Mouse (Mus musculus) thymus, adult 18-20 months (tissue): ENCODE results near the gene Necab2.

Experiments
- DNase-seq, 2 experiments: peaks; one replicate each; pipeline ENCODE4 v3.0.0; 2022; ENCODE audit warnings: mixed read lengths in 2 of 2

Gene Necab2

DNA sequence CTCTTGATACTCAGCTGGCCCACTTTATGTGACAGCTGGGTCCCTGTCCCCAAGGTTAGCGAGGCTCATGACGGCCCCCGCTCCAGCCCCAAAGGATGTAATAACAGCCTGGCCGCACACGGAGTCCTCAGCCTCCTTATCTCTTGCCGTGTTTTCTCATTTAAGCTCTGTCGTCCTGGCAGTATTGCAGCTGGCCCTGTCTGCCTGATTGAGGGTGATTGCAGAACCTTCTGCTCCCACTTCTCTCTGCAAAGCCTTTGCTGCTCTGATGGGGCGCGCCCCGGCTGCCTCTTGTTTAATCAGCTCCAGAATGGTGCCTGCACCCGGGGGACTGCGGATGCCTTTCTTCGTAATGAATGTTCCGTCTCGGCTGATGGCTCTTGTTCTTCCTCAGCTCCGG is 13.2 kb downstream of the Necab2 start:
- no peak for DNase-seq

- DNase-seq: no peak
Observed at GRCm38 (mm10) chr8:119461356-119461755, 14.8 kb downstream of the Necab2 start.

DNA sequence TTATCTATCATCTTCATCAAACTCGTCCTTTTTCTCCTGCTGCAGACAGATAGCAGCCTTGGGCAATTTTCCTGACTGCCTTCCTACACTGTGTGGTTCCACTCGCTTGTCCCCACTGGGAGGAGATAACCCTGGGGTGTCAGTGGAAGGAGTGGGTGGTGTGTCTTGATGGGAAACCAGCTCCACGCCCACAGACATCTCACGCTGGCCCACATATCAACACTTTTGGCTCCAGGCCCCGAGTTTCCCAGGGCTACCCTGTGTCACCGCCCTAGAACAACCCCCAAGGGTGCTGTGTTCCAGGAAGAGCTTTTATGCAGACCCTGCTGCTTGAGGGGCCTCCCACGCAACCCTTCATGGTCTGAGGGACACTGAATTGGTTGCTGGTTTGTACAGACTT is 17.2 kb downstream of the Necab2 start:
- no peak for DNase-seq

DNA sequence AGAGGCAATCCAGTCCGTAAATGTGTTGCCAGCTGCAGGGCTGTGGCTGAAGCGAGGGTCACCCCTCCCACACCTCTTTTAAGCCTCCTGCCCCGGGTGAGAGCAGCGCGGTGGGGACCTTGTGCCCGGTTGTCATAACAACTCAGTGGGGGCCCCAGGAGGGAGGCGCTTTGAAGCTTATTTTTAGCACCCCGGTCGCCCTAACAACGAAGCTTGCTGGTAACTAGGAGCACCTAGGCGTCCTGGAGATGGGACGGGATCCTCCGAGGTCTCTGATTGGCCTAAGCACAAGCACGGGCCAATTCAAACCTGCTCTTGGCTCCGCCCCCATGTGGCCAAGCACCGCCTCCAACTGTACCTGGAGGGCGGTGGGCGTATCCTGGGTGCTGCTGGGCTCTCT is 19.6 kb downstream of the Necab2 start:
- DNase-seq: no peak

DNA sequence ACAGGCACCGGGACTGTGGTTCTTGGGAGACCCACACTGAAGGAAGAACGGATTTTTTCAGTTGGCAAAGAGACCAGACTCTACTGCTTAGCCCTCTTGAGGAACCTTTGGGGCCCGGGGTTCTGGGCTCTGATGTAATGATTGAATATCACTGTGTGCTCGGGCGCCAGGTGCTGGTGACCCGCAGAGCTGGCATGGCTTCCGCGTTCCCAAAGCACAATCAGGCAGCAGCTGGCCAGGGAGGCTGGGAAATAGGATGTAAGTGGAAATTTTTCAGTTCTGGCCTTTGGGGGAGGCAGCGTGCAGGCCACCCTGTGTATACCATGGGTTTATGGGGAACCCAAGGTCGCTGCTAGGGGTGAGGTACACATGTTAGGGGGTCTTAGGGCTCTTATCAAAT is 20.3 kb downstream of the Necab2 start:
- no peak for DNase-seq

DNA sequence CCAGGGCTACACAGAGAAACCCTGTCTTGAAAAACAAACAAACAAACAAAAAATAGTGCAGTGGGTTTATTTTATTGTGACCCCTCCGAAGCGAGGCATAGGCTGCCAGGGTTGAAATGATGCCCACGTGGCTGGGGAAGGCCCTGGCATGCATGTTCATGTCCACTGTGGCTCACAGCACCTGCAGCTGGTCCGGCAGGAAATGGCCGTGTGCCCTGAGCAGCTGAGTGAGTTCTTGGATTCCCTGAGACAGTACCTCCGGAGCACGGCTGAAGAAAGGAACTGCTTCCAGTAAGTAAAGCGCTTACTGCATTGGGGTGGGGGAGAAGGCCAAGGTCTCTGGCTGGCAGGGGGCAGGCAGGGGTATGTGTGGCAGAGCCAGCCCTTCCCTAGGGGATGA is 21.6 kb downstream of the Necab2 start:
- DNase-seq: no peak

- DNase-seq: no peak
Observed at GRCm38 (mm10) chr8:119478684-119479083, 32.2 kb downstream of the Necab2 start.

GRCm38 (mm10) chr8:119484145-119484896 is 37.8 kb downstream of the Necab2 start:
- DNase-seq: no peak

DNA sequence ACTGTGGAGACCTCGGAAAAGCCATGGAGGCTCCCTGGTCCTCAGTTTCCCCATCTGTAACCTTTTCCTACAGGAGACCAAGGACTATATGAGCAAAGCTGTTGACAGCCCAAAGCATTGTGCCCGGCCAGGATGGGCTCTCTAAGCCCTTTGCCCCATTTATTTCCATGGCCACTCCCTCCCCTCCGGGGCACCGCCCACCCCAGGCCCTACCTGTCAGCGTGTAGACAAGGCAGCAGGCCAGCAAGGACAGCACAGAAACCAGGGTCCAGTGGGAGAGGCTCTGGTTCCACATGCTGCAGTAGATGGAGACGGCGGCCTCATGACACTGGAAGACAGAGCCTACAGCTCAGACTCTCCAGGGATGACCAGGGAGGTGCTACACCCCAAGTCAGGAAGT is 40.6 kb downstream of the Necab2 start:
- DNase-seq: no peak

DNA sequence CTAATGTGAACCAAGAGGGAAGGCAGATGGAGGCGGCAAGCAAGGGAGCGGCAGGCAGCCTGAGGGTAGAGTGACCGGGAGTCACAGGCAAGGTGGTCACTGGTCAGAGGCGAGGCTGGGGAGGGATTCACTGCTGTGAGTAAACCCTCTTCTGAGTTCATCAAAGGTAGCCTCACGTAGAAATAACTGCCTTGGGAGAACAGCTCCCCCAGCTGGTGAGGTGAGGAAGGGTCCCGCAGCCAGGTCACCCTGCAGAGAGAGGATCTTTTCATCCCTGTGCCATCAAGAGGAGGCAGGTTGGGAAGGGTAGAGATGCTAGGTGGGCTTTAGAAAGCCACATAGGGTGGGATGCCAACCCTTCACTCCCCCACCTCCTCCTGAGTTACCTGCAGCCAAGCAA is 50.3 kb downstream of the Necab2 start:
- peak; percentile 12 for DNase-seq

- DNase-seq: no peak
Observed at GRCm38 (mm10) chr8:119499836-119500235, 53.3 kb downstream of the Necab2 start.

- no peak for DNase-seq
Observed at GRCm38 (mm10) chr8:119501598-119501997, 55.1 kb downstream of the Necab2 start, which contains the start of gene Slc38a8. Slc38a8 (minus strand) TSS chr8:119501698.

GRCm38 (mm10) chr8:119502111-119502510 is 55.6 kb downstream of the Necab2 start:
- no peak for DNase-seq

GRCm38 (mm10) chr8:119503191-119503767 is 56.8 kb downstream of the Necab2 start:
- DNase-seq: no peak

GRCm38 (mm10) chr8:119505488-119505887 is 59.0 kb downstream of the Necab2 start:
- no peak for DNase-seq

- no peak for DNase-seq
Observed at GRCm38 (mm10) chr8:119506106-119506505, 59.6 kb downstream of the Necab2 start.

- no peak for DNase-seq
Observed at GRCm38 (mm10) chr8:119510471-119510870, 64.0 kb downstream of the Necab2 start.

DNA sequence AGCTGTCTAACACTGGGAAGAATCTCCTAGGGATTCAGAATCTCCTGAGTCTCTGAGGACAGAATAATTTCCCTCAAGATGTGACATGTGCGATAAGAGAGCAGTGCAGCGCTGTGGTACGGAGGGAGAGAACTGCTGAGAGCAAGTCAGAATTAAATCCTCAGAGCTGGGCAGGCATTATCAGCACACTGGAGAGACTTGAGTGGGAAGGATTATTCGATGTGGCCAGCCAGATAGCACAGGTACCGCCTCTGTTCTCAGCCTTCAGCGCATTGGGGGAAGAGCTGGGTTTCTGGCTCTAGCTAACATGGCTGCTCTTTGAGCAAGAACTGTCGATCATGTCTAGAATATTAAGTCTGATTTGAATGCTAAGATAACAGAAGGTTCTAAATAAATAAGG is 65.2 kb downstream of the Necab2 start:
- DNase-seq: no peak

- DNase-seq: no peak
Observed at GRCm38 (mm10) chr8:119513405-119513804, 66.9 kb downstream of the Necab2 start.

DNA sequence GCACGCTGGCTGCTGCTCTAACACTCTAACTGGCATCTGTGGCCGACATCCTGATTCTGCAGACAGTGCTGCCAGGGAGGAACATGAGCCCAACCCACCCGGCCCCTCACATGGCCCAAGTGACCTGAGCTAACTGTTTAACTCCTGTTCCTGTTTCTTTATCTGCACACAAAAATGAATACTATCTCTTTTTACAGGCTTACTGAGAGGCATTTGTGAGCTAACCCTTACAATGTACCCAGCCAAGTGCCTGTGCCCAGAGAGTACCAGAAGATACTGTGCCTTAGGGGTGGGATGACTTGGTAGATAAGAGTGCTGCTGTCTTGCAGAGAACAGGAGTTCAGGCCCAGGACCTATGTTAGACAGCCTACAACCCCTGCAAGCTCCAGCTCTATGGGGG is 68.4 kb downstream of the Necab2 start:
- DNase-seq: no peak

DNA sequence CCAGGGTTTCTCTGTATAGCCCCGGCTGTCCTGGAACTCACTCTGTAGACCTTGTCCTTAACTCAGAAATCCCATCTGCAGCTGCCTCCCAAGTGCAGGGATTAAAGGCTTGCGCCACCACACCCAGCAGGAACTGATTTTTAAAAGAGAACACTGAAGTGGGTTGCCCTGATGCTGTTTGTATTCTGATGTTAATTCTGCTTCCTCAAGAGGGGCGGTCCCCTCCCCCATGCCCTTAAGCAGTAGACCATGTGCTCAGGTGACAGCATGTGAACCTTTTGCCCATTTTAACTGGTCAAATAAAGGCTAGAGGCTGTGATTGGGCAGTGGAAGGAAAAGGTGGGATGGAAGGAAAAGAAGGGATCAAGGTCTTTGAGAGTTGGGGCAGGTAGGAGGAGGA is 69.2 kb downstream of the Necab2 start:
- DNase-seq: no peak

DNA sequence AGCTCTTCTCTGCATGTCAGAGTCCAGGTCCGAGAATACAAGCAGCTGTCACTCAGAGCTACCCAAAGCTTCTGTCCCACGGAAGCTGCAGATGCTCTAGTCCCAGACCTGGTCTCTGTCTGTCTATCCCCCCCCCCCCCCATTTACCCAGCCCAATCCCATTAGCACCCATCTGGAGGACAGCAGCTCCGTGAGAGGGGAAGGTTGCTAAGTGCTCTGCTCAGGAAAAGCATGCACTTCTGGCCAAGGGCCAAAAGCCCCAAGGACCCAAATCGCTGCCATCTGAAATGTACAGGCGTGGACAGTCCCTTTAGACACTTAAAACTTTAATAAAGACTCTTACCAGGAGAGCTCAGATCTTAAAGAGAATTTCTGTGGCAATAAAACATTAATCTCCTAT is 70.2 kb downstream of the Necab2 start:
- no peak for DNase-seq

DNA sequence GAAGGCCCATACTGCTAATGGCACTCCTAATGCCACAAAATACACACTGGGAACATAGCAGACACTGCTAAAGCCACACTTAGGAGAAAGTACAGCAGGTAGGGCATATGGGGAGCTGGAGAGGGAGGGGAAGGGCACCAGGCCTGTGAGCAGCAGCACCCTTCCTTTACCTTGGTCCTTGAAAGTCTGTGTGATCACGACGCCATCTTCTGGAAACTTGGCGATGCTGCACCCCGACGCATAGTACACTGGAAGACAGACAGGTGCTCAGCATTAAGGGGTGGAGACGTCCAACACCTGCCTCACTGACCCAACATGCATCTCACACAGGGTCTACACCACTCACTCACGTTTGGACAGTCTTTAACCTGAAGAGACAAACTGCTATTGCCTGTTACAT is 73.6 kb downstream of the Necab2 start:
- DNase-seq: no peak
